Mouse (Mus musculus) hindbrain, embryonic 12.5 days (tissue): ENCODE results near the gene Kpnb1. TPM values are rescaled to one million over a fixed set of nuclear protein-coding genes. Genes with fewer than 3 reads are reported as not detected.

Experiments used
- ATAC-seq: fragments of 200-750 bp; cut with Nextera tagmentation; 2 replicates; pipeline ENCODE4 v1.8.0; 2017; ENCODE audit warnings: moderate TSS enrichment; ENCODE audit not compliant: low FRiP score
- H3K27ac ChIP-seq: fragments of 300-500 bp; sonication (generic); 2 replicates; pipeline ENCODE4 v1.5.1; 2016; ENCODE audit warnings: mild to moderate bottlenecking
- H3K27me3 ChIP-seq: fragments of 300-500 bp; sonication (generic); 2 replicates; pipeline ENCODE4 v1.6.1; 2016; ENCODE audit warnings: mild to moderate bottlenecking
- H3K36me3 ChIP-seq: fragments of 300-500 bp; sonication (generic); 2 replicates; pipeline ENCODE4 v1.6.1; 2016; ENCODE audit warnings: mild to moderate bottlenecking
- H3K4me1 ChIP-seq: fragments of 300-500 bp; sonication (generic); 2 replicates; pipeline ENCODE4 v1.6.1; 2016
- H3K4me2 ChIP-seq: fragments of 300-500 bp; sonication (generic); replicated peaks from 2 replicates; pipeline ENCODE4 v1.6.1; 2016; ENCODE audit warnings: mild to moderate bottlenecking
- H3K4me3 ChIP-seq: fragments of 300-500 bp; sonication (generic); 2 replicates; pipeline ENCODE4 v1.5.1; 2016; ENCODE audit warnings: mild to moderate bottlenecking
- H3K9ac ChIP-seq: fragments of 300-500 bp; sonication (generic); 2 replicates; pipeline ENCODE4 v1.6.1; 2016; ENCODE audit warnings: mild to moderate bottlenecking, moderate library complexity
- H3K9me3 ChIP-seq: fragments of 300-500 bp; sonication (generic); replicated peaks from 2 replicates; pipeline ENCODE4 v1.6.1; 2016; ENCODE audit warnings: mild to moderate bottlenecking
- WGBS: fragments of 180-500 bp; shearing (Covaris S2); methylation state at CpG from one replicate; pipeline ENCODE4 v1.1.7; 2016; 5-methylcytosine and 5-hydroxymethylcytosine counted together
- polyA plus RNA-seq: library from polyadenylated mRNA; unstranded; fragments of >200 nt; fragmentation: Nextera tagmentation; extraction: Ambion mirVana; gene quantifications from 2 replicates; pipeline ENCODE4 v1.2.1, GENCODE M21; 2016

Gene Kpnb1
- polyA plus RNA-seq, 1 experiment from 2014 or later = 57.8 TPM

DNA sequence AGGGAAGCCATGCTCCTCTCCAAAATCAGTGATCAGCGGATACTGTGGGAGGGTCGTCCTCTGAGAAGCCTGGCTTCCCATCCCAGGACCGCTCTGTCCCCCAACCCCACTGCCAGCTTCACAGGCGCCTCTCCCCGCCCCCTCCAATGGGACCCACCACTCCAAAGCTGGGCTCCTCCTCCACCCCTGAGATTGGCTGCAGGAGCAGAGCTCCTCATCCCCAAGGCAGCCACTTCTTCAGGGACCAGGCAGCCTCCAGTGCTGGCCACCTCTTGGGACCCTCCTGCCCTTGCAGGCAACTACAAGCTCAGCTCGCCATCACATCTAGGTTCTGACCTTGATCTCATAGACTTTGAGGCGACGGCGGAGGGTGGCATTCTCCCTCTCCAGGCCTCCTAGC lies 38.7 kb downstream of the Kpnb1 start:
- Histone ChIP-seq H3K4me2 (peak overlapping the region; percentile 86; the same call in 1 of the 2 replicates), H3K4me1 (peaks cover 33% of the 10 kb centered on the region), H3K9ac (peak overlapping the region; percentile 91), H3K9me3 (no peaks in the 10 kb centered on the region), H3K4me3 (no peak overlapping the region), H3K27ac (no peak overlapping the region), H3K27me3 (peaks cover 21% of the 10 kb centered on the region; the same call in 1 of the 2 replicates), H3K36me3 (peaks cover 11% of the 10 kb centered on the region)
- 34% methylated on average over 9 of the region's 9 CpGs for WGBS
- ATAC-seq = no peak

DNA sequence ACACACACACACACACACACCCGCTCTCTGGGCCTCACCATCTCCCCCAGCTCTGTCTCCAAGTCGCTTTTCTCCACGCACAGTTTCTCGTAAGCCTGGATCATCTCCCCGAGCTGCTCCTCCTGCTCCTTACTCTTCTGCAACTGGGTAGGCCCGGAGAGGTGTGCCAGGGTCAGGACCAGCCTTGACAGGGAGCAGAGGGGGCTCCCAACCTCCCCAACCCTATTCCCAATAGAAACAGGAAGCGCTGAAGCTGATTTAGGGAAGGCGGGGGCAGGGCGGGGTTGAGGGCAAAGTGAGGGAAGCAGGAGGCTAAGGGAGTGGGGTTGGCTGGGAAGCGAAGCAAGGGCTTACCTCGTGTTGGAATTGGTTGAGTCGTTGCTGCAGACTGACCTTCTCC lies 39.1 kb downstream of the Kpnb1 start:
- no peak overlapping the region for H3K27ac ChIP-seq
- H3K9ac ChIP-seq = no peak overlapping the region
- no peaks in the 10 kb centered on the region for H3K9me3 ChIP-seq
- WGBS = 34% methylated on average over 12 of the region's 12 CpGs
- H3K4me3 ChIP-seq = no peak overlapping the region
- H3K4me2 ChIP-seq = 0 out of 2 replicates have a peak overlapping the region, but pooled peaks have one; percentile 86
- H3K4me1 ChIP-seq = peaks cover 33% of the 10 kb centered on the region
- H3K27me3 ChIP-seq = peaks cover 21% of the 10 kb centered on the region; the same call in 1 of the 2 replicates
- peaks cover 14% of the 10 kb centered on the region for H3K36me3 ChIP-seq
- no peak for ATAC-seq

DNA sequence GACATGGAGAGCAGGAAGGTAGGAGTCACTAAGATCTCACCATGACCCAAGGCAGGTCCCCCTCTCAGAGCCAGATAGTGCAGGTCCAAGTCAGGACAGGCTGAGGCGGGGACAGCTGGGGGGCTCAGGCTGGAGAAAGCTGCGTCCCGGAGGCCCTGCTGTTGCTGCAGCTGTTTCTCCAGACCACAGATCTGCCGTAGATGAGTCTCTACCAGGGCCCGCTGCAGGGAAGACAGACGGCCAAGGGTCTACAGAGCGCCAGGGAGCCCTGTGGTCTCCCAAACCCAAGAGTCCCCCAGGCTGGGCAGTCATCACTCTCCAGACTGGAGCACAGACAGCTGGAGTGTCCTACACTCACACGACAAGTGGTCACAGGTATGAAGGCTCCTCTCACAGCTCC lies 40.3 kb downstream of the Kpnb1 start:
- Histone ChIP-seq H3K9ac (no peak overlapping the region), H3K9me3 (no peaks in the 10 kb centered on the region), H3K27ac (no peak overlapping the region), H3K4me2 (no peak overlapping the region), H3K36me3 (peaks cover 19% of the 10 kb centered on the region), H3K4me1 (peaks cover 25% of the 10 kb centered on the region), H3K27me3 (peaks cover 21% of the 10 kb centered on the region; the same call in 1 of the 2 replicates), H3K4me3 (no peak overlapping the region)
- no peak for ATAC-seq
- 73% methylated on average over 8 of the region's 8 CpGs for WGBS

DNA sequence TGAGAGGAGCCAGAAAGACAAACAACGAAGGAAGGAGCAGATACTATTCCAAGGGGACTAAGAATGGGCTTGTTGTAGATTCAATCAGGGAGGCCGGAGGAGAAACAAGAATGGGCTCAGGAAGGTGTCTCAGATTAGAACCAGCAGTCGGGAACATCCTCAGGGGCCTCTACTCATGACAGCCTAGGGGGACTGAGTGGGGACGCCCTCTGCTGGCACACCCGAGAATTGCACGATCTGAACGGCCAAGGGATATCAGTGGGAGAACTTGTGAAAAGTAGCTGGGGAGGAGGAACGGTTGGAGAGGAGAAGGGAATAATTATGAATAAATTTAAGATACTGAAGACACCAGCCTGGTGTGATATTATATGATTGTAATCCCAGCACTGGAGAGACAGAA lies 41.0 kb downstream of the Kpnb1 start:
- Histone ChIP-seq H3K27ac (no peak overlapping the region), H3K27me3 (peaks cover 26% of the 10 kb centered on the region; the same call in 1 of the 2 replicates), H3K4me1 (peaks cover 20% of the 10 kb centered on the region), H3K4me3 (no peak overlapping the region), H3K9ac (no peak overlapping the region), H3K36me3 (peaks cover 19% of the 10 kb centered on the region), H3K9me3 (no peaks in the 10 kb centered on the region), H3K4me2 (no peak overlapping the region)
- WGBS = 9% methylated on average over 8 of the region's 8 CpGs
- no peak for ATAC-seq

DNA sequence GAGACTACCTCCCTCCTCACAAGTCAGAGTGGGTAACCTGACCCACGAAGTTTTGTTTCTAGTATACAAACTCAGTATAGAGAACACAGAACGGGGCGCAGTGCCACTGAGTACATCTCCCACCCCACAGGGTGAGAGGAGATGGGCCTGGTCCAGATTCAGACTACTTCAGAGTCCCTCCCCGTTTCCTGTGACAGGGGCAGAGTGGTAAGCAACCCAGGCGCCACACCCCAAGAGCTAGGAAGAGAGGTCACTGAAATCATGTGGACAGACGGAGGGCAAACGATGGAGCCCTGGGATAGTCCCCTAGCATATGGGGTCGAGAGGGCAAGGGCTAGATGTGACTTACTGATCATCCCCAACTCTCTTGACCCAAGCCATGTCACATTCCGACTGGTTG lies 41.7 kb downstream of the Kpnb1 start:
- Histone ChIP-seq H3K27ac (no peak overlapping the region), H3K36me3 (peaks cover 19% of the 10 kb centered on the region), H3K9me3 (no peaks in the 10 kb centered on the region), H3K9ac (no peak overlapping the region), H3K4me3 (no peak overlapping the region), H3K4me1 (peaks cover 20% of the 10 kb centered on the region), H3K4me2 (no peak overlapping the region), H3K27me3 (peaks cover 33% of the 10 kb centered on the region; the same call in 1 of the 2 replicates)
- 78% methylated on average over 9 of the region's 9 CpGs for WGBS
- no peak for ATAC-seq

DNA sequence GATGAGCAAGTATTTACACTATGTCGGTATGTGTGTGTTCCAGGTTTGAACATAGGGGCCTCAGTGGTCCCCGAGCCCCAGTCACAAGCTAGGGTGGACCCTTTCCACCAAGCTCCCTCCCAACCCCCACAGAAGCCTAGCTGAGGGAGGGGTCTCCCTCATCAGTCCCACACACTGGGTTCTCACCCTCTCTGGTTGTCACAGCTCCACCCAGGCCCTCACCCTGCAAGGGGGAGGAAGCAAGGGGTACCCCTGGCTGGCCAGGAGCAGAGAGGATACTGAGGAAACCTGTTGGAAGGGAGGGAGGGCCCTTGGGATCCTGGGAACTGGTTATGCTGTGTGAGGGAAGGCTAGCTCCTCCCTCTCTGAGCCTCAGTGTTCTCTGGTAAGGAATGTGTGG lies 42.4 kb downstream of the Kpnb1 start:
- H3K36me3 ChIP-seq = peaks cover 19% of the 10 kb centered on the region
- H3K27me3 ChIP-seq = peaks cover 39% of the 10 kb centered on the region
- no peak overlapping the region for H3K4me3 ChIP-seq
- H3K9ac ChIP-seq = no peak overlapping the region
- H3K9me3 ChIP-seq = no peaks in the 10 kb centered on the region
- peaks cover 18% of the 10 kb centered on the region for H3K4me1 ChIP-seq
- 66% methylated on average over 2 of the region's 2 CpGs for WGBS
- ATAC-seq = no peak
- no peak overlapping the region for H3K4me2 ChIP-seq
- H3K27ac ChIP-seq = no peak overlapping the region

DNA sequence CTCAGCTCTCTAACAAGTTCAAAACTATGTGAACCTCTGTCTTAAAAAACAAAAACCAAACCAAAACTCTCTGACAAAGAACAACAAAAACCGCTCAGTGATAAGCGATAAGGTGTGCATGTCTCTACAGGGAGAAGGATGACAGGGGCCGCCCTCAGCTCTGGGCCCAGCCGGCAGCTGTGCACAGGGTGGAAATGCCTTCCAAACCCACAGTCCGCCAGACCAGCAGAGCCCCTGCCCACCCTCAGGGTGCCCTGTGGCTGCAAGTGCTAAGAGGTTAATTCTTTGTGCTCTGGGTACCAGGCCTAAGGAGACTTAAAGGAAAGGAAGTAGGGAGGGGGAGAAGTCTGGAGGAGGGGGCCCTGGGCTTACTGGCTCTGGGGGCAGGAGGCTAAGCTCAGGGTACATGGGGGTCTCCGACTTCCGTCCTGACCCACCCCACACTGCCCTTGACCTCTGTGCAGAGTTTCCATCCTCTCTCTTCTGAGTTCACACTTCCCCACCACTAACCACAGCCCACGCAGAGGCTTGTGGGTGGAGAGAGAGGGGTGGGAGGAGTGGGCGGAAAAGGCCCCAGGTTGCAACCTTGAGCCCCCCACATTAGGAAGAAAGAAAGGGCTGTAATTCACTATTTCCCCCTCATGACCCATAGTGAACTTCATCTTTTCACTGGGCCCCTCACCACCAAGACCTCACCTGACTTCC lies 44.3 kb downstream of the Kpnb1 start:
- Histone ChIP-seq H3K4me3 (no peak overlapping the region), H3K36me3 (peaks cover 16% of the 10 kb centered on the region), H3K9me3 (no peaks in the 10 kb centered on the region), H3K4me1 (peaks cover 15% of the 10 kb centered on the region), H3K4me2 (no peak overlapping the region), H3K9ac (no peak overlapping the region), H3K27me3 (peaks cover 42% of the 10 kb centered on the region), H3K27ac (no peak overlapping the region)
- WGBS = 85% methylated on average over 9 of the region's 9 CpGs
- no peak for ATAC-seq

DNA sequence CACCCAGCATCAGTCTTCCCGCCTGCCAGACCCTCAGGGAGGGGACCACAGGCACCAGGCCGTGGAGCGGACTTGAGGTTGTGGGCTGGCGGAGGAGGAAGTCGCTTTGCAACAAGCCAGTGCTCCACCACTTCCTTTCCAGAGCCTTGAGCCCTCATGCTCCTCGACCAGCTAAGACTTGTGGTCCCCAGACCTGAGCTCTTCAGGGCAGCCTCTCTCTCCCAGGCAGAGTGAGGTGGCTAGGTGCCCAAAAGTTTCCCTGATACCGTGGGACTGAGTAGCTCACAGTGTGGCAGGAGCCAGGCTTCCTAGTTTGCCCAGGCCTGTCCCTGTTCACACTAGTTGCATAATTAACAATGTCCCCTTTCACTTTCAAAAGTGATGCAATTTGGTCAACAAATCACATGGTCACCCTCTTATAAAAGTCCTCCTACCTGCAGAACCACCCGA lies 45.5 kb downstream of the Kpnb1 start:
- no peak overlapping the region for H3K4me2 ChIP-seq
- no peak overlapping the region for H3K9ac ChIP-seq
- peaks cover 15% of the 10 kb centered on the region for H3K36me3 ChIP-seq
- no peaks in the 10 kb centered on the region for H3K9me3 ChIP-seq
- peaks cover 44% of the 10 kb centered on the region for H3K27me3 ChIP-seq
- no peak overlapping the region for H3K4me3 ChIP-seq
- H3K4me1 ChIP-seq = peaks cover 27% of the 10 kb centered on the region
- no peak for ATAC-seq
- H3K27ac ChIP-seq = no peak overlapping the region
- 76% methylated on average over 8 of the region's 8 CpGs for WGBS

DNA sequence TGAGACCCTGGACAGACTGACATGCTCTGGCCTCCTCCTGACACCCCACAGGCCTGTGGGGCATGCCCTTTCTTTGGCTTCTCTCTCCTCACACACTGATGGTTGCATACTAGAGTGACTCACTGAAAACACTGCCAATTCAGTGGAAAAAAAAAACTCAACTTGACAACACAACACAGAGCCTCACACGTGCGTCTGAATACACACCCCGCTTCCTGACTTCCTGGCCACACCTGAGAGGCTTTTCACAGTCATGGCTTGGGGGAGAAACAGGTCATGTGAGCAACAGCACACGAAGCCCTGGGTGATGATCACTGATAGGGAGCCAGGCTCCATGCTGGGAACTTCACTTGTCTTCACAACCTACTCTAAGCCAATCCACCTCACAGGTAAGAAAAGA lies 46.9 kb downstream of the Kpnb1 start:
- ATAC-seq = no peak
- Histone ChIP-seq H3K9ac (no peak overlapping the region), H3K9me3 (no peaks in the 10 kb centered on the region), H3K27me3 (peaks cover 50% of the 10 kb centered on the region), H3K4me2 (no peak overlapping the region), H3K36me3 (peaks cover 19% of the 10 kb centered on the region), H3K27ac (no peak overlapping the region), H3K4me1 (peaks cover 32% of the 10 kb centered on the region), H3K4me3 (no peak overlapping the region)
- 72% methylated on average over 4 of the region's 4 CpGs for WGBS

DNA sequence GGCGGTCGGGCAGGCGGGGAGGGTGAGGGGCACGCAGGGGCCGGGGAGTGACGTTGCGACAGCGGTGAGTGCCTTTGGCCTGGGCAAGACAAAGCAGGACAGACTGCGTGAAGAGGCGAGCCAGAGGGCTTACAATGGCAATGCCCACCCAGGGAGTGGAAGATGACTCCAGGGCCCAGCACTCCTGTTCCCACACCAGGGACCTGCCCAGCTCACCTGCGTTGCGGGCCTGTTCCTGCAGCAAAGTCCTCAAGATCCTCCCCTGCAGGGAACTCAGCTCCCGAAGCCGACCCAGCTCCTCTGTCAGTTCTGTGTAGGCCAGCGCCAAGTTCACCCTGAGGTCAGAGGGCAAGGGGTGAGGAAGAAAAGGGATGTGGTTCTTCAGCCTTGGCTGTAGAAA lies 48.4 kb downstream of the Kpnb1 start:
- peaks cover 32% of the 10 kb centered on the region for H3K4me1 ChIP-seq
- 8% methylated on average over 14 of the region's 15 CpGs for WGBS
- H3K9me3 ChIP-seq = no peaks in the 10 kb centered on the region
- H3K36me3 ChIP-seq = peaks cover 13% of the 10 kb centered on the region; the same call in 1 of the 2 replicates
- H3K9ac ChIP-seq = peak overlapping the region; percentile 81
- 0 out of 2 replicates have a peak, but pooled peaks have one; percentile 4 for ATAC-seq
- peak overlapping the region; percentile 90 for H3K4me2 ChIP-seq
- peak overlapping the region; percentile 44 for H3K4me3 ChIP-seq
- peaks cover 50% of the 10 kb centered on the region for H3K27me3 ChIP-seq
- peak overlapping the region; percentile 87 for H3K27ac ChIP-seq

DNA sequence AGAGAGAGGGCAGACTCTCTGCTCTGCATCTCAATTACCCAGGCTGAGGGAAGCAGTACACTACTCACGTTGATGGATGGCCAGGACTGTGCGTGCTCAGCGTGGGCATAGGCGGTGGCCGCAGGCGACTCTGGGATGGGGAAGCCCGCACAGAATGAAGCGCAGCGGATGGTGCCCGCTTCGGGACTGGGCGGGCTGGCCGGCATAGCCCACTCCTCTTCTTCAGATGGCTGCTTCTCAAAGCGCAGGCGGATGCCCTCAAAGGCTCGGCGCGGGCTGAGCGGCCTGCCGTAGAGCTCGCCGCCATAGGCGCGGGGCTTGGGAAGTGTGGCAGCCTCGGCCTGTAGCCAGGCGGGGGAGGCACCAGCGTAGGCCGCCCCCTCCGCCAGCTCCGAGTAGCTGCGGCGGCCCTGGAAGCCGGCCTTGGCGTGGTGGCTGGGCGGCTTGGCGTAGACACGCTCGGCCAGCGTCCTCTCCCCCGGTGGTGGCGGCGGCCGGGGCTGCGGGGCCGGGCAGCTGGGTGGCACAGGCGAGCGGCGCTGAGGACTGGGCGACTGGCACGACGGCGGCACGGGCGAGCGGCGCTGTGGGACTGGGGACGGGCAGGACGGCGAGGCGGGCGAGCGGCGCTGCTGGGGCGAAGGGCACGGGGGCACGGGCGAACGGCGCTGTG lies 49.0 kb downstream of the Kpnb1 start:
- peak overlapping the region; percentile 81 for H3K9ac ChIP-seq
- peak; percentile 79 for ATAC-seq
- WGBS = 7% methylated on average over 64 of the region's 69 CpGs
- peaks cover 32% of the 10 kb centered on the region for H3K4me1 ChIP-seq
- H3K36me3 ChIP-seq = peaks cover 9% of the 10 kb centered on the region; the same call in 1 of the 2 replicates
- H3K9me3 ChIP-seq = no peaks in the 10 kb centered on the region
- peaks cover 50% of the 10 kb centered on the region for H3K27me3 ChIP-seq
- peak overlapping the region; percentile 44 for H3K4me3 ChIP-seq
- H3K4me2 ChIP-seq = peak overlapping the region; percentile 90
- H3K27ac ChIP-seq = peak overlapping the region; percentile 87

DNA sequence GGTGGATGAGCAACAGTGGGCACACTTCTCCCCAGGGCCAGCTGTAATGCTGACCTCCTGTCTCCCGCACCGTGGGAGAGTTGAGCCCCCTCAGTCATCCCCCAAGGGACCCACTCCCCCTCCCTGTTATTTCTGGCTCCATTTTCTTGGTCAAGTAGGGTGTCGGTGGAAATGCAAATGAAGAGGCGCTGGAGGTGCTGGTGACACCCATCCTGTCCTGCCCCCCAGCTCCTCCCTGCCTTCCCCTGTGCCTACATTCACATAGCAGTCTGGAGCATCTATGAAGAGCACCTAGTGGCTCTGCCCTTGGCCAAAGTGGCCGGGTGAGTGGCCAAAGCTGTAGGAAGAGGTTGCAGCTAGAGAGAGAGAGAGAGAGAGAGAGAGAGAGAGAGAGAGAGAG lies 54.4 kb downstream of the Kpnb1 start:
- Histone ChIP-seq H3K9me3 (no peaks in the 10 kb centered on the region), H3K4me1 (peaks cover 19% of the 10 kb centered on the region), H3K36me3 (0 out of 2 replicates have a peak, but pooled peaks cover 4% of the 10 kb centered on the region), H3K9ac (no peak overlapping the region), H3K4me2 (no peak overlapping the region), H3K27me3 (peaks cover 48% of the 10 kb centered on the region), H3K27ac (no peak overlapping the region), H3K4me3 (no peak overlapping the region)
- WGBS = 63% methylated on average over 5 of the region's 5 CpGs
- no peak for ATAC-seq
